Mouse (Mus musculus) stomach, embryonic 16.5 days (tissue): Measurements from ENCODE around the gene 9930111J21Rik2. TPM values are rescaled to one million over a fixed set of nuclear protein-coding genes. Genes with fewer than 3 reads are reported as not detected.

Experiments used
- ATAC-seq: fragments of 200-750 bp; cut with Nextera tagmentation; 2 replicates; pipeline ENCODE4 v1.8.0; 2017; ENCODE audit warnings: moderate number of reproducible peaks, moderate TSS enrichment; ENCODE audit not compliant: insufficient read depth, low FRiP score
- H3K27ac ChIP-seq: fragments of 300-500 bp; sonication (generic); 2 replicates; pipeline ENCODE4 v1.5.1; 2014; ENCODE audit warnings: low read length
- H3K27me3 ChIP-seq: fragments of 300-500 bp; sonication (generic); 2 replicates; pipeline ENCODE4 v1.6.1; 2014; ENCODE audit warnings: low read length, control low read depth, mixed read lengths; ENCODE audit not compliant: control insufficient read depth, insufficient read depth
- H3K36me3 ChIP-seq: fragments of 300-500 bp; sonication (generic); 2 replicates; pipeline ENCODE4 v1.6.1; 2014; ENCODE audit warnings: low read length; ENCODE audit not compliant: control insufficient read depth, insufficient read depth
- H3K4me1 ChIP-seq: fragments of 300-500 bp; sonication (generic); 2 replicates; pipeline ENCODE4 v1.6.1; 2014; ENCODE audit warnings: low read length, control low read depth, mixed read lengths; ENCODE audit not compliant: control insufficient read depth, insufficient read depth
- H3K4me2 ChIP-seq: fragments of 300-500 bp; sonication (generic); 2 replicates; pipeline ENCODE4 v1.6.1; 2014; ENCODE audit warnings: low read depth, low read length, mixed read lengths
- H3K4me3 ChIP-seq: fragments of 300-500 bp; sonication (generic); replicated peaks from 2 replicates; pipeline ENCODE4 v1.5.1; 2014; ENCODE audit warnings: mild to moderate bottlenecking, low read length
- H3K9ac ChIP-seq: fragments of 300-500 bp; sonication (generic); 2 replicates; pipeline ENCODE4 v1.6.1; 2014; ENCODE audit warnings: low read length
- H3K9me3 ChIP-seq: fragments of 300-500 bp; sonication (generic); replicated peaks from 2 replicates; pipeline ENCODE4 v1.6.1; 2016; ENCODE audit warnings: low read length, control low read depth; ENCODE audit not compliant: control insufficient read depth
- WGBS: fragments of 180-500 bp; shearing (Covaris S2); extraction: QIAGEN DNeasy Blood & Tissue Kit; methylation state at CpG from one replicate; pipeline ENCODE4 v1.1.7; 2014; 5-methylcytosine and 5-hydroxymethylcytosine counted together
- polyA plus RNA-seq: library from polyadenylated mRNA; unstranded; fragments of >200 nt; fragmentation: Nextera tagmentation; extraction: Ambion mirVana; gene quantifications from 2 replicates; pipeline ENCODE4 v1.2.1, GENCODE M21; 2015

Gene 9930111J21Rik2
- polyA plus RNA-seq, 1 experiment from 2014 or later, result 1.1 TPM

GRCm38 (mm10) chr11:49089735-49090507 is 38.9 kb upstream of the 9930111J21Rik2 start:
- Histone ChIP-seq H3K27ac (no peak overlapping the region), H3K4me1 (peaks cover 8% of the 10 kb centered on the region), H3K4me3 (no peak overlapping the region), H3K27me3 (no peaks in the 10 kb centered on the region), H3K9ac (no peak overlapping the region), H3K9me3 (no peaks in the 10 kb centered on the region), H3K36me3 (no peaks in the 10 kb centered on the region), H3K4me2 (no peak overlapping the region)
- WGBS, result 72% methylated on average over 3 of the region's 3 CpGs
- ATAC-seq, result no peak

GRCm38 (mm10) chr11:49088990-49089652 is 38.1 kb upstream of the 9930111J21Rik2 start:
- no peak overlapping the region for H3K27ac ChIP-seq
- H3K4me3 ChIP-seq, result no peak overlapping the region
- H3K9ac ChIP-seq, result no peak overlapping the region
- peaks cover 8% of the 10 kb centered on the region for H3K4me1 ChIP-seq
- no peaks in the 10 kb centered on the region for H3K27me3 ChIP-seq
- H3K4me2 ChIP-seq, result no peak overlapping the region; the same call in 1 of the 2 replicates
- ATAC-seq, result peak; percentile 54; the same call in 1 of the 2 replicates
- no peaks in the 10 kb centered on the region for H3K9me3 ChIP-seq
- no peaks in the 10 kb centered on the region for H3K36me3 ChIP-seq
- 67% methylated on average over 5 of the region's 5 CpGs for WGBS

- Histone ChIP-seq H3K36me3 (no peaks in the 10 kb centered on the region), H3K9ac (no peak overlapping the region), H3K4me2 (peak overlapping the region; percentile 33), H3K4me3 (no peak overlapping the region; the same call in 1 of the 2 replicates), H3K27me3 (no peaks in the 10 kb centered on the region), H3K27ac (peak overlapping the region; percentile 33; the same call in 1 of the 2 replicates), H3K9me3 (no peaks in the 10 kb centered on the region), H3K4me1 (peaks cover 8% of the 10 kb centered on the region)
- 35% methylated on average over 22 of the region's 22 CpGs for WGBS
- peak; percentile 82 for ATAC-seq
Measured at GRCm38 (mm10) chr11:49087830-49088616, 37.0 kb upstream of the 9930111J21Rik2 start.

GRCm38 (mm10) chr11:49086858-49087361 is 35.9 kb upstream of the 9930111J21Rik2 start:
- Histone ChIP-seq H3K27me3 (no peaks in the 10 kb centered on the region), H3K36me3 (no peaks in the 10 kb centered on the region), H3K27ac (no peak overlapping the region), H3K9me3 (no peaks in the 10 kb centered on the region), H3K4me1 (peaks cover 8% of the 10 kb centered on the region), H3K4me2 (peak overlapping the region; percentile 5; the same call in 1 of the 2 replicates), H3K9ac (0 out of 2 replicates have a peak overlapping the region, but pooled peaks have one; percentile 9), H3K4me3 (no peak overlapping the region)
- ATAC-seq, result no peak
- WGBS, result 67% methylated on average over 6 of the region's 6 CpGs

- H3K9ac ChIP-seq, result no peak overlapping the region
- no peak overlapping the region for H3K4me2 ChIP-seq
- no peaks in the 10 kb centered on the region for H3K9me3 ChIP-seq
- H3K36me3 ChIP-seq, result no peaks in the 10 kb centered on the region
- no peak overlapping the region for H3K4me3 ChIP-seq
- H3K27ac ChIP-seq, result no peak overlapping the region
- no peak for ATAC-seq
- no peaks in the 10 kb centered on the region for H3K27me3 ChIP-seq
- 30% methylated on average over 3 of the region's 3 CpGs for WGBS
- H3K4me1 ChIP-seq, result peaks cover 8% of the 10 kb centered on the region
Measured at GRCm38 (mm10) chr11:49084875-49085274, 33.8 kb upstream of the 9930111J21Rik2 start.

- Histone ChIP-seq H3K4me1 (peaks cover 8% of the 10 kb centered on the region), H3K36me3 (no peaks in the 10 kb centered on the region), H3K27ac (no peak overlapping the region), H3K27me3 (no peaks in the 10 kb centered on the region), H3K9me3 (no peaks in the 10 kb centered on the region), H3K4me3 (no peak overlapping the region), H3K4me2 (no peak overlapping the region), H3K9ac (no peak overlapping the region)
- WGBS, result 89% methylated on average over 1 of the region's 1 CpGs
- no peak for ATAC-seq
Measured at GRCm38 (mm10) chr11:49084385-49084784, 33.3 kb upstream of the 9930111J21Rik2 start.

GRCm38 (mm10) chr11:49083808-49084207 is 32.8 kb upstream of the 9930111J21Rik2 start:
- 78% methylated on average over 3 of the region's 3 CpGs for WGBS
- no peak for ATAC-seq
- Histone ChIP-seq H3K27ac (no peak overlapping the region), H3K4me3 (no peak overlapping the region), H3K36me3 (no peaks in the 10 kb centered on the region), H3K9me3 (no peaks in the 10 kb centered on the region), H3K27me3 (no peaks in the 10 kb centered on the region), H3K4me1 (peaks cover 4% of the 10 kb centered on the region; the same call in 1 of the 2 replicates), H3K9ac (no peak overlapping the region), H3K4me2 (no peak overlapping the region)

GRCm38 (mm10) chr11:49083146-49083545 is 32.1 kb upstream of the 9930111J21Rik2 start:
- H3K4me1 ChIP-seq, result peaks cover 2% of the 10 kb centered on the region; the same call in 1 of the 2 replicates
- no peak for ATAC-seq
- no peaks in the 10 kb centered on the region for H3K9me3 ChIP-seq
- no peak overlapping the region for H3K4me2 ChIP-seq
- H3K36me3 ChIP-seq, result no peaks in the 10 kb centered on the region
- 65% methylated on average over 1 of the region's 1 CpGs for WGBS
- H3K27ac ChIP-seq, result no peak overlapping the region
- H3K9ac ChIP-seq, result no peak overlapping the region
- H3K4me3 ChIP-seq, result no peak overlapping the region
- no peaks in the 10 kb centered on the region for H3K27me3 ChIP-seq
